Mouse (Mus musculus) CH12.LX (cell line): ENCODE results near the gene Tmem252. TPM values are rescaled to one million over a fixed set of nuclear protein-coding genes. Genes with fewer than 3 reads are reported as not detected.

Source experiments
- DNase-seq: peaks from one replicate; pipeline ENCODE4 v3.0.0-alpha.2; 2013; ENCODE audit errors: extremely low read depth
- H3K27ac ChIP-seq: 2 replicates; pipeline ENCODE4 v1.5.1; 2012; ENCODE audit warnings: low read depth, mild to moderate bottlenecking, control low read depth, moderate library complexity; ENCODE audit not compliant: insufficient read depth
- H3K27me3 ChIP-seq: replicated peaks from 2 replicates; pipeline ENCODE3; 2012; ENCODE audit warnings: inconsistent platforms
- H3K36me3 ChIP-seq, 2 experiments: replicated peaks in 1 of 2; 2 replicates each; pipeline versions ENCODE3 to v1.6.1; 2012; ENCODE audit warnings: inconsistent platforms in 1 of 2, low read length in 1 of 2, mild to moderate bottlenecking in 1 of 2, mixed read lengths in 1 of 2, moderate library complexity in 1 of 2; ENCODE audit not compliant: control insufficient read depth in 1 of 2, insufficient read depth in 1 of 2
- H3K4me1 ChIP-seq, 2 experiments: 2 replicates each; pipeline ENCODE4 v1.6.1; 2012; ENCODE audit warnings: inconsistent platforms in 1 of 2, moderate library complexity in 1 of 2; ENCODE audit not compliant: insufficient read depth in 2 of 2, control insufficient read depth in 1 of 2
- H3K4me2 ChIP-seq: 2 replicates; pipeline ENCODE4 v1.6.1; 2012; ENCODE audit warnings: low read depth, mild to moderate bottlenecking, control low read depth; ENCODE audit not compliant: poor library complexity, insufficient read depth, severe bottlenecking
- H3K4me3 ChIP-seq, 3 experiments: fragments of 150-350 bp in 1 of 3; sonication (generic) in 1 of 3; replicated peaks in 1 of 3; 2 replicates each; pipeline versions ENCODE3 to v1.5.1; 2011 to 2012; ENCODE audit warnings: low read depth in 2 of 3, low read length in 2 of 3, mild to moderate bottlenecking in 2 of 3, moderate library complexity in 2 of 3, control low read depth in 1 of 3, improper control_type of control experiment in 1 of 3, inconsistent platforms in 1 of 3, mixed read lengths in 1 of 3; ENCODE audit not compliant: poor library complexity in 1 of 3
- H3K79me2 ChIP-seq: replicated peaks from 2 replicates; pipeline ENCODE4 v1.6.1; 2012; ENCODE audit warnings: mild to moderate bottlenecking, moderate library complexity; ENCODE audit not compliant: control insufficient read depth, poor library complexity, insufficient read depth, severe bottlenecking; ENCODE audit errors: extremely low read depth
- H3K9ac ChIP-seq: 2 replicates; pipeline ENCODE4 v1.6.1; 2012; ENCODE audit warnings: low read depth, mild to moderate bottlenecking, control low read depth, moderate library complexity; ENCODE audit not compliant: insufficient read depth
- H3K9me3 ChIP-seq: replicated peaks from 2 replicates; pipeline ENCODE3; 2012; ENCODE audit warnings: low read length, inconsistent platforms, mixed read lengths
- CHD2 ChIP-seq: IDR thresholded peaks from 2 replicates; pipeline ENCODE4 v1.6.1; 2011; ENCODE audit warnings: low read length, improper control_type of control experiment
- CTCF ChIP-seq, 2 experiments: IDR thresholded peaks in 1 of 2; conservative IDR thresholded peaks in 1 of 2; 2 replicates each; pipeline ENCODE4 v1.5.1; 2011 to 2012; ENCODE audit warnings: low read depth in 2 of 2, low read length in 2 of 2, improper control_type of control experiment in 1 of 2, inconsistent platforms in 1 of 2, mild to moderate bottlenecking in 1 of 2, moderate library complexity in 1 of 2
- EP300 ChIP-seq: IDR thresholded peaks from 2 replicates; pipeline ENCODE4 v1.6.1; 2011; ENCODE audit warnings: low read length, improper control_type of control experiment
- HCFC1 ChIP-seq: IDR thresholded peaks from 2 replicates; pipeline ENCODE4 v1.6.1; 2012; ENCODE audit warnings: low read depth, mild to moderate bottlenecking, inconsistent platforms, low read length, improper control_type of control experiment
- IRF4 ChIP-seq: IDR thresholded peaks from 2 replicates; pipeline ENCODE4 v1.6.1; 2014; ENCODE audit warnings: low read depth, mild to moderate bottlenecking, inconsistent platforms, low read length, improper control_type of control experiment
- JUN ChIP-seq: IDR thresholded peaks from 2 replicates; pipeline ENCODE4 v1.6.1; 2011; ENCODE audit warnings: low read depth, mild to moderate bottlenecking, low read length, improper control_type of control experiment, moderate library complexity; ENCODE audit not compliant: insufficient read depth
- JUND ChIP-seq: conservative IDR thresholded peaks from 2 replicates; pipeline ENCODE4 v1.6.1; 2011; ENCODE audit warnings: low read depth, low read length, improper control_type of control experiment
- MAFK ChIP-seq: IDR thresholded peaks from 2 replicates; pipeline ENCODE4 v1.6.1; 2011; ENCODE audit warnings: low read length, improper control_type of control experiment; ENCODE audit not compliant: insufficient replicate concordance
- MAX ChIP-seq: IDR thresholded peaks from 2 replicates; pipeline ENCODE4 v1.6.1; 2011; ENCODE audit warnings: low read length, improper control_type of control experiment
- PAX5 ChIP-seq: IDR thresholded peaks from 2 replicates; pipeline ENCODE4 v1.6.1; 2012; ENCODE audit warnings: low read length, inconsistent platforms, mixed read lengths
- SMC3 ChIP-seq: IDR thresholded peaks from 2 replicates; pipeline ENCODE4 v1.6.1; 2011; ENCODE audit warnings: low read depth, low read length, improper control_type of control experiment
- TBP ChIP-seq: conservative IDR thresholded peaks from 2 replicates; pipeline ENCODE4 v1.6.1; 2011; ENCODE audit warnings: low read depth, low read length, improper control_type of control experiment
- TCF12 ChIP-seq: IDR thresholded peaks from 2 replicates; pipeline ENCODE4 v1.6.1; 2014; ENCODE audit warnings: low read depth, mild to moderate bottlenecking, inconsistent platforms, low read length, improper control_type of control experiment
- UBTF ChIP-seq: IDR thresholded peaks from 2 replicates; pipeline ENCODE4 v1.6.1; 2012; ENCODE audit warnings: low read depth, mild to moderate bottlenecking, inconsistent platforms, low read length, improper control_type of control experiment, moderate library complexity
- USF2 ChIP-seq: conservative IDR thresholded peaks from 2 replicates; pipeline ENCODE4 v1.6.1; 2011; ENCODE audit warnings: low read depth, low read length, improper control_type of control experiment
- ZKSCAN1 ChIP-seq: IDR thresholded peaks from 2 replicates; pipeline ENCODE4 v1.6.1; 2012; ENCODE audit warnings: low read depth, inconsistent platforms, low read length, improper control_type of control experiment, borderline replicate concordance
- ZMIZ1 ChIP-seq: IDR thresholded peaks from 2 replicates; pipeline ENCODE4 v1.6.1; 2012; ENCODE audit warnings: low read depth, mild to moderate bottlenecking, inconsistent platforms, low read length, improper control_type of control experiment
- ZNF384 ChIP-seq: IDR thresholded peaks from 2 replicates; pipeline ENCODE4 v1.6.1; 2012; ENCODE audit warnings: low read depth, low read length, improper control_type of control experiment, inconsistent platforms
- dilution Hi-C: fragments of 300-500 bp; cut with MboI; formaldehyde crosslinking; loops from 2 replicates; pipeline ENCODE4 v1.14.3; 2020; ENCODE audit warnings: low sequenced_read_pairs; ENCODE audit not compliant: extremely low pct_unique_long_range_greater_than_20kb, extremely low pct_ligation_motif_present
- in situ Hi-C: fragments of 300-500 bp; cut with MboI; formaldehyde crosslinking; loops from 3 replicates; pipeline ENCODE4 v1.14.3; 2019; ENCODE audit warnings: low sequenced_read_pairs, low pct_ligation_motif_present, low pct_unique_long_range_greater_than_20kb, mixed read lengths
- polyA plus RNA-seq: library from polyadenylated mRNA; unstranded; fragments of >175 nt; gene quantifications from 2 replicates; pipeline ENCODE4 v1.2.1, GENCODE M21; 2012; ENCODE audit warnings: low read depth; ENCODE audit not compliant: insufficient read length
- total RNA-seq, 2 experiments: library from RNA; depleted of rRNA; stranded (reverse); fragments of 300-350 nt in 1 of 2; fragments of >200 nt in 1 of 2; gene quantifications; 2 replicates each; pipeline ENCODE4 v1.2.3; 2012 to 2014

Gene Tmem252
- total and polyA plus RNA-seq, 3 experiments = not detected

- H3K9ac ChIP-seq = no peak overlapping the region
These were observed 12.6 kb downstream of the Tmem252 start for GRCm38 (mm10) chr19:24686411-24686810.

GRCm38 (mm10) chr19:24688327-24688726 is 14.5 kb downstream of the Tmem252 start:
- DNase-seq = peak; percentile 51
- no peaks in the 10 kb centered on the region for H3K9me3 ChIP-seq
- no peaks in the 10 kb centered on the region for H3K79me2 ChIP-seq
- dilution Hi-C loops (no loop called here), in situ Hi-C loops (no loop called here)
- no peak for TF ChIP-seq CTCF (conservative IDR thresholded peaks at IDR 0.05 in 1 of 2, IDR thresholded peaks at IDR 0.05 in 1 of 2; ENCODE audit: low read depth in 2 of 2, low read length in 2 of 2)
- no peak for TF ChIP-seq ZMIZ1
- TF ChIP-seq MAFK = no peak
- H3K27ac ChIP-seq = no peak overlapping the region
- no peak overlapping the region for H3K4me3 ChIP-seq
- no peak overlapping the region for H3K9ac ChIP-seq
- no peaks in the 10 kb centered on the region for H3K36me3 ChIP-seq
- H3K4me2 ChIP-seq = no peak overlapping the region
- peaks cover 9 to 43% of the 10 kb centered on the region in 2 experiments for H3K4me1 ChIP-seq
- no peaks in the 10 kb centered on the region for H3K27me3 ChIP-seq

More at GRCm38 (mm10) chr19:24686411-24686810, 12.6 kb downstream of the Tmem252 start:
- dilution Hi-C loops = no loop called here
- Histone ChIP-seq H3K4me3 (no peak overlapping the region), H3K27me3 (no peaks in the 10 kb centered on the region), H3K36me3 (no peaks in the 10 kb centered on the region), H3K27ac (no peak overlapping the region), H3K4me2 (no peak overlapping the region), H3K9me3 (no peaks in the 10 kb centered on the region), H3K4me1 (peaks cover 9 to 47% of the 10 kb centered on the region in 2 experiments), H3K79me2 (no peaks in the 10 kb centered on the region)
- in situ Hi-C loops = no loop called here
- peak; percentile 53 for DNase-seq
- TF ChIP-seq SMC3 (no peak), MAFK (peak; percentile 95), JUND (no peak), IRF4 (no peak), EP300 (peak; percentile 20; the same call in 1 of the 2 replicates), PAX5 (no peak), JUN (peak; percentile 21; the same call in 1 of the 2 replicates), ZNF384 (no peak), UBTF (no peak)

GRCm38 (mm10) chr19:24689531-24689930 is 15.7 kb downstream of the Tmem252 start:
- TF ChIP-seq MAX (no peak), USF2 (no peak), JUND (no peak), EP300 (no peak), CTCF (conservative IDR thresholded peaks at IDR 0.05 in 1 of 2, IDR thresholded peaks at IDR 0.05 in 1 of 2; ENCODE audit: low read depth in 2 of 2, low read length in 2 of 2) (no peak), ZKSCAN1 (no peak), UBTF (no peak), SMC3 (no peak), HCFC1 (no peak), CHD2 (no peak), TBP (no peak), TCF12 (no peak)
- H3K4me2 ChIP-seq = no peak overlapping the region
- no peaks in the 10 kb centered on the region for H3K36me3 ChIP-seq
- no peaks in the 10 kb centered on the region for H3K27me3 ChIP-seq
- no peak overlapping the region for H3K4me3 ChIP-seq
- H3K9me3 ChIP-seq = no peaks in the 10 kb centered on the region
- no peak for DNase-seq
- in situ Hi-C loops = no loop called here
- H3K27ac ChIP-seq = no peak overlapping the region
- H3K4me1 ChIP-seq = peaks cover 9 to 32% of the 10 kb centered on the region in 2 experiments
- H3K79me2 ChIP-seq = no peaks in the 10 kb centered on the region
- no peak overlapping the region for H3K9ac ChIP-seq
- dilution Hi-C loops = no loop called here
